In the genomic region with DNA sequence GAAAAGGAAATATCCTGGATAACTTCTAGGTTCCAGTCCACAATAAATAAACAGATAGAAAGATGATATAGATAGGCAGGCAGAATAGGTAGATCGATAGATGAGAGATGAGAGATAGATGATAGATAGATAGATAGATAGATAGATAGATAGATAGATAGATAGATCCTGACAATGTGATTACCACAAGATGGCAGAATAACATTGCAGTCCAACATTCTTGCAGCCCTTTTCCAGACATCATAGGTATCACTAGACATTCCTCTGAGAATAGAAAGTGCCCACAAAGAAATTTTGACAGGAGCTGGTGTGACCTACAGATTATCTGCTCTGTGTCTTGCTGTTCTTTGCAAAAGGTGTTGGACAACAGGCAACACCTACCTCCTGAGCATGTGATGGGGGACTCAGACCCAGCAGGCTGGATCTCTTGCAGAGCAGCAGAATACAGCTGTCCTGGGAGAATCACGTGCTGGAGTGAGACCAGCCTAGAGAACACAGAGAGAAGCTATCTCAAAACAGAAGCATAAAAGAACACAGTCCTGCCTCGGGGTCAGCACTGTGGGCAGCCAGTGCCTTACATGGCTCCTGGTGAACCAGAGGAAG, we compare ENCODE assay signal across 21 mouse cellular contexts. TPM values are rescaled to one million over a fixed set of nuclear protein-coding genes. Genes with fewer than 3 reads are reported as not detected.
DNase-seq lines count a peak whose midpoint lies in the region; ATAC-seq and TF ChIP-seq lines count a peak whose summit lies in the region.
"Had no signal": no experiment of that assay in that cellular context is flagged by ENCODE, and none has a peak within 500 bp of the region (broad histone marks: within the 10 kb centered on the region; RNA-seq: fewer than 3 reads in every experiment).

No protein-coding gene starts in this region.

- no peaks in the 10 kb centered on the region for H3K27me3 ChIP-seq in forebrain, postnatal 0 days (ENCODE audit: insufficient read depth, low read length)
- no peaks in the 10 kb centered on the region for H3K27me3 ChIP-seq in forebrain, embryonic 16.5 days (replicated peaks; ENCODE audit: control insufficient read depth, insufficient read depth, low read length)
- H3K27me3 ChIP-seq in heart, embryonic 16.5 days (ENCODE audit: control insufficient read depth, insufficient read depth, low read length), result no peaks in the 10 kb centered on the region
- H3K27me3 ChIP-seq in liver, adult 2 months (ENCODE audit: control insufficient read depth, insufficient read depth, low read length), result no peaks in the 10 kb centered on the region
- H3K27me3 ChIP-seq in liver, embryonic 11.5 days (replicated peaks; ENCODE audit: control insufficient read depth, insufficient read depth, low read length), result no peaks in the 10 kb centered on the region
- H3K27me3 ChIP-seq: embryonic facial prominence, embryonic 15.5 days; hindbrain, embryonic 13.5 days; liver, embryonic 12.5 days had no signal

- no peaks in the 10 kb centered on the region for H3K4me1 ChIP-seq in forebrain, postnatal 0 days (ENCODE audit: insufficient read depth)
- peaks cover 5% of the 10 kb centered on the region for H3K4me1 ChIP-seq in forebrain, embryonic 16.5 days (replicated peaks; ENCODE audit: control insufficient read depth, insufficient read depth, low read length)
- peaks cover 60% of the 10 kb centered on the region for H3K4me1 ChIP-seq in heart, embryonic 16.5 days (ENCODE audit: control insufficient read depth, insufficient read depth, low read length)
- H3K4me1 ChIP-seq in liver, adult 2 months (ENCODE audit: control insufficient read depth, insufficient read depth, low read length), result peaks cover 4% of the 10 kb centered on the region
- peaks cover 23% of the 10 kb centered on the region for H3K4me1 ChIP-seq in liver, embryonic 11.5 days (replicated peaks; ENCODE audit: control insufficient read depth, insufficient read depth, low read length)
- H3K4me1 ChIP-seq: midbrain, embryonic 12.5 days had no signal

- TF ChIP-seq POLR2A in liver, adult 2 months (IDR thresholded peaks at IDR 0.05; ENCODE audit: extremely low read depth, insufficient read depth, low read length), result no peak

- H3K36me3 ChIP-seq in forebrain, postnatal 0 days (ENCODE audit: insufficient read depth), result no peaks in the 10 kb centered on the region
- no peaks in the 10 kb centered on the region for H3K36me3 ChIP-seq in forebrain, embryonic 16.5 days (ENCODE audit: control insufficient read depth, insufficient read depth)
- H3K36me3 ChIP-seq in heart, embryonic 16.5 days (ENCODE audit: control insufficient read depth, insufficient read depth), result no peaks in the 10 kb centered on the region
- H3K36me3 ChIP-seq in liver, adult 2 months (ENCODE audit: control insufficient read depth, insufficient read depth, low read length), result no peaks in the 10 kb centered on the region
- peaks cover 2% of the 10 kb centered on the region; the same call in 1 of the 2 replicates for H3K36me3 ChIP-seq in liver, embryonic 11.5 days (ENCODE audit: control insufficient read depth, insufficient read depth, low read length)
- H3K36me3 ChIP-seq: embryonic facial prominence, embryonic 15.5 days; forebrain, embryonic 10.5 days; hindbrain, embryonic 13.5 days; midbrain, embryonic 12.5 days had no signal

- no peak for ATAC-seq in forebrain, postnatal 0 days
- no peak for ATAC-seq in forebrain, embryonic 16.5 days
- ATAC-seq in heart, embryonic 16.5 days (replicated peaks; ENCODE audit: extremely low read depth, insufficient read depth, low FRiP score), result peak; percentile 56
- ATAC-seq in liver, embryonic 11.5 days (replicated peaks; ENCODE audit: low FRiP score), result no peak
- ATAC-seq: liver, embryonic 12.5 days had no signal

- H3K4me3 ChIP-seq in forebrain, postnatal 0 days (ENCODE audit: low read depth, low read length), result no peak overlapping the region
- no peak overlapping the region for H3K4me3 ChIP-seq in forebrain, embryonic 16.5 days (replicated peaks; ENCODE audit: low read length)
- H3K4me3 ChIP-seq in heart, embryonic 16.5 days (ENCODE audit: low read length), result no peak overlapping the region
- H3K4me3 ChIP-seq in liver, adult 2 months (ENCODE audit: insufficient read depth, low read depth, low read length), result no peak overlapping the region
- no peak overlapping the region for H3K4me3 ChIP-seq in liver, embryonic 11.5 days (ENCODE audit: low read depth, low read length)
- H3K4me3 ChIP-seq: embryonic facial prominence, embryonic 15.5 days; forebrain, embryonic 10.5 days; hindbrain, embryonic 13.5 days; liver, embryonic 12.5 days; midbrain, embryonic 12.5 days had no signal

- H3K27ac ChIP-seq in forebrain, postnatal 0 days (ENCODE audit: low read depth, low read length), result no peak overlapping the region
- no peak overlapping the region for H3K27ac ChIP-seq in forebrain, embryonic 16.5 days (ENCODE audit: low read length)
- peak overlapping the region; percentile 91 for H3K27ac ChIP-seq in heart, embryonic 16.5 days (ENCODE audit: low read length)
- H3K27ac ChIP-seq in liver, adult 2 months (replicated peaks; ENCODE audit: insufficient read depth, low read depth, low read length), result no peak overlapping the region
- no peak overlapping the region for H3K27ac ChIP-seq in liver, embryonic 11.5 days (ENCODE audit: low read depth, low read length)
- H3K27ac ChIP-seq: embryonic facial prominence, embryonic 15.5 days; forebrain, embryonic 10.5 days; hindbrain, embryonic 13.5 days; liver, embryonic 12.5 days; macrophage; midbrain, embryonic 12.5 days had no signal

- no peaks in the 10 kb centered on the region for H3K79me2 ChIP-seq in liver, adult 2 months (ENCODE audit: control insufficient read depth, insufficient read depth, low read length)

- intact Hi-C loops in heart, postnatal 36 days (cut with DNase I), result no loop called here

- no peaks in the 10 kb centered on the region for H3K9me3 ChIP-seq in forebrain, postnatal 0 days (ENCODE audit: low read length)
- no peaks in the 10 kb centered on the region for H3K9me3 ChIP-seq in forebrain, embryonic 16.5 days (ENCODE audit: control insufficient read depth, low read length)
- H3K9me3 ChIP-seq in heart, embryonic 16.5 days (replicated peaks; ENCODE audit: control insufficient read depth, low read length), result no peaks in the 10 kb centered on the region
- H3K9me3 ChIP-seq in liver, embryonic 11.5 days (ENCODE audit: control insufficient read depth, low read length), result no peaks in the 10 kb centered on the region
- H3K9me3 ChIP-seq: embryonic facial prominence, embryonic 15.5 days; forebrain, embryonic 10.5 days; hindbrain, embryonic 13.5 days; liver, embryonic 12.5 days; midbrain, embryonic 12.5 days had no signal

- H3K4me2 ChIP-seq in forebrain, postnatal 0 days (ENCODE audit: low read depth), result no peak overlapping the region
- H3K4me2 ChIP-seq in forebrain, embryonic 16.5 days (ENCODE audit: low read length), result no peak overlapping the region
- H3K4me2 ChIP-seq in heart, embryonic 16.5 days (ENCODE audit: low read depth, low read length), result no peak overlapping the region
- no peak overlapping the region for H3K4me2 ChIP-seq in liver, embryonic 11.5 days
- H3K4me2 ChIP-seq: embryonic facial prominence, embryonic 15.5 days; hindbrain, embryonic 13.5 days; liver, embryonic 12.5 days; midbrain, embryonic 12.5 days had no signal

- 84% methylated on average over 3 of the region's 3 CpGs for WGBS in forebrain, postnatal 0 days
- WGBS in forebrain, embryonic 16.5 days, result 82% methylated on average over 3 of the region's 3 CpGs
- 31% methylated on average over 3 of the region's 3 CpGs for WGBS in heart, embryonic 16.5 days
- WGBS in liver, adult 2 months, result 73% methylated on average over 3 of the region's 3 CpGs
- WGBS in liver, embryonic 11.5 days, result 56% methylated on average over 3 of the region's 3 CpGs

- H3K9ac ChIP-seq in forebrain, postnatal 0 days, result no peak overlapping the region
- H3K9ac ChIP-seq in forebrain, embryonic 16.5 days (replicated peaks; ENCODE audit: low read depth, low read length), result no peak overlapping the region
- H3K9ac ChIP-seq in heart, embryonic 16.5 days (ENCODE audit: low read length), result no peak overlapping the region; the same call in 1 of the 2 replicates
- no peak overlapping the region for H3K9ac ChIP-seq in liver, adult 2 months (ENCODE audit: low read depth, low read length)
- H3K9ac ChIP-seq in liver, embryonic 11.5 days (ENCODE audit: low read depth, low read length), result no peak overlapping the region
- H3K9ac ChIP-seq: embryonic facial prominence, embryonic 15.5 days; hindbrain, embryonic 13.5 days; liver, embryonic 12.5 days; midbrain, embryonic 12.5 days had no signal

- DNase-seq in forebrain, postnatal 0 days, result peak; percentile 43
- DNase-seq in heart, postnatal 36 days, result no peak
- DNase-seq in liver, adult 2 months (ENCODE audit: extremely low read depth, low read depth, low spot score), result peak; percentile 25
- no peak for DNase-seq in liver, embryonic 11.5 days (ENCODE audit: low spot score)
- peak; percentile 25 for DNase-seq in brain, adult 2 months (ENCODE audit: low read depth, low spot score)
- no peak for DNase-seq in thymus, postnatal 10 days (ENCODE audit: low spot score in 2 of 2)
- DNase-seq: cerebellum, postnatal 14 days; embryo, embryonic 11 days; gastrocnemius, postnatal 25 days; kidney, adult 11 months; kidney, postnatal 10 days; right cerebral cortex, postnatal 25 days; thymus, postnatal 36 days had no signal

- TF ChIP-seq CTCF in forebrain, postnatal 0 days (IDR thresholded peaks at IDR 0.05; ENCODE audit: low read depth), result peak; percentile 55
- TF ChIP-seq CTCF in liver, adult 2 months (IDR thresholded peaks at IDR 0.05; ENCODE audit: low read depth, low read length), result 0 out of 2 replicates have a peak, but pooled peaks have one; percentile 5

RNA-seq across cellular contexts. Expression of a gene that starts 28.1 kb away (rescaled TPM):
- total RNA-seq in forebrain, postnatal 0 days (2014; rRNA removed), result 27.2 and 36.0 TPM in 2 replicates
- 3.0 and 4.6 TPM in 2 replicates for polyA plus RNA-seq in forebrain, postnatal 0 days (2015; fragmentation: Nextera tagmentation; extraction: Ambion mirVana)
- 11.9 TPM in 2 replicates for polyA plus RNA-seq in forebrain, embryonic 16.5 days (2015; fragmentation: Nextera tagmentation; extraction: Ambion mirVana)
- polyA plus RNA-seq in heart, embryonic 16.5 days (2015; fragmentation: Nextera tagmentation; extraction: Ambion mirVana), result 98.0 and 133 TPM in 2 replicates
- total RNA-seq in heart, postnatal 36 days (2021), result 100 to 1,000 TPM; 109 to 113 TPM
- 22.3 and 26.6 TPM in 2 replicates for total RNA-seq in liver, adult 2 months (2014; rRNA removed)
- polyA plus RNA-seq in liver, adult 2 months (2012; rRNA removed), result 8.0 and 8.7 TPM in 2 replicates
- 41.8 and 43.7 TPM in 2 replicates for polyA plus RNA-seq in liver, embryonic 11.5 days (2014; fragmentation: Nextera tagmentation; extraction: Ambion mirVana)

Comparison
In these comparisons a context has a peak if more than half of its experiments do, and no peak if none do; other contexts are left out.
1. DNase-seq: peak in forebrain, postnatal 0 days (single experiment), liver, adult 2 months (single experiment) and brain, adult 2 months (single experiment); none in heart, postnatal 36 days (0 of 2), liver, embryonic 11.5 days (single experiment) and thymus, postnatal 10 days (0 of 2).